Comparison of ENCODE assay signal across 7 mouse cellular contexts in genomic region chr12:108904276-108904653, GRCm38 (mm10). TPM values are rescaled to one million over a fixed set of nuclear protein-coding genes. Genes with fewer than 3 reads are reported as not detected.
A peak's percentile ranks its signal among the peaks of the same experiment; 100 is the strongest.
DNase-seq lines count a peak whose midpoint lies in the region; ATAC-seq lines count a peak whose summit lies in the region.

No protein-coding gene starts in this region.

- DNase-seq in midbrain, embryonic 11.5 days (ENCODE audit: low spot score, missing footprints) = no peak
- no peak for DNase-seq in hindbrain, embryonic 11.5 days (ENCODE audit: low spot score)
- no peak for DNase-seq in frontal cortex, postnatal 10 days (ENCODE audit: low spot score in 2 of 2)

- no peak overlapping the region; the same call in 1 of the 2 replicates for H3K9ac ChIP-seq in midbrain, embryonic 13.5 days (replicated peaks)
- H3K9ac ChIP-seq in midbrain, embryonic 11.5 days (ENCODE audit: low read length) = no peak overlapping the region
- H3K9ac ChIP-seq in hindbrain, embryonic 11.5 days (ENCODE audit: low read depth, low read length) = 0 out of 2 replicates have a peak overlapping the region, but pooled peaks have one; percentile 11
- H3K9ac ChIP-seq in limb, embryonic 13.5 days = peak overlapping the region; percentile 31; the same call in 1 of the 2 replicates
- H3K9ac ChIP-seq in liver, embryonic 12.5 days = no peak overlapping the region
- no peak overlapping the region for H3K9ac ChIP-seq in heart, embryonic 12.5 days

- H3K9me3 ChIP-seq in midbrain, embryonic 13.5 days = no peaks in the 10 kb centered on the region
- no peaks in the 10 kb centered on the region for H3K9me3 ChIP-seq in midbrain, embryonic 11.5 days (ENCODE audit: control insufficient read depth, low read length)
- no peaks in the 10 kb centered on the region for H3K9me3 ChIP-seq in hindbrain, embryonic 11.5 days (ENCODE audit: control insufficient read depth, low read length)
- no peaks in the 10 kb centered on the region for H3K9me3 ChIP-seq in limb, embryonic 13.5 days
- H3K9me3 ChIP-seq in liver, embryonic 12.5 days (replicated peaks) = no peaks in the 10 kb centered on the region
- H3K9me3 ChIP-seq in heart, embryonic 12.5 days (replicated peaks) = no peaks in the 10 kb centered on the region

- H3K4me3 ChIP-seq in midbrain, embryonic 13.5 days (replicated peaks) = no peak overlapping the region
- H3K4me3 ChIP-seq in midbrain, embryonic 11.5 days (ENCODE audit: low read depth, low read length) = no peak overlapping the region
- no peak overlapping the region for H3K4me3 ChIP-seq in hindbrain, embryonic 11.5 days (ENCODE audit: low read depth, low read length)
- no peak overlapping the region for H3K4me3 ChIP-seq in limb, embryonic 13.5 days
- H3K4me3 ChIP-seq in liver, embryonic 12.5 days = no peak overlapping the region
- no peak overlapping the region for H3K4me3 ChIP-seq in heart, embryonic 12.5 days

- H3K27ac ChIP-seq in midbrain, embryonic 13.5 days = peak overlapping the region; percentile 63
- no peak overlapping the region for H3K27ac ChIP-seq in midbrain, embryonic 11.5 days (ENCODE audit: low read depth, low read length)
- H3K27ac ChIP-seq in hindbrain, embryonic 11.5 days (ENCODE audit: low read depth, low read length) = no peak overlapping the region
- H3K27ac ChIP-seq in limb, embryonic 13.5 days = peak overlapping the region; percentile 69
- H3K27ac ChIP-seq in liver, embryonic 12.5 days = no peak overlapping the region
- H3K27ac ChIP-seq in heart, embryonic 12.5 days (ENCODE audit: poor library complexity, severe bottlenecking) = no peak overlapping the region

- no peak for ATAC-seq in midbrain, embryonic 13.5 days
- no peak for ATAC-seq in midbrain, embryonic 11.5 days (ENCODE audit: low FRiP score)
- no peak for ATAC-seq in hindbrain, embryonic 11.5 days (ENCODE audit: low FRiP score)
- peak; percentile 57; the same call in 1 of the 2 replicates for ATAC-seq in limb, embryonic 13.5 days (ENCODE audit: low FRiP score, low read depth)
- no peak for ATAC-seq in liver, embryonic 12.5 days
- ATAC-seq in heart, embryonic 12.5 days (ENCODE audit: insufficient number of reproducible peaks, low FRiP score) = no peak

- H3K4me2 ChIP-seq in midbrain, embryonic 13.5 days (replicated peaks) = 0 out of 2 replicates have a peak overlapping the region, but pooled peaks have one; percentile 7
- no peak overlapping the region for H3K4me2 ChIP-seq in midbrain, embryonic 11.5 days
- H3K4me2 ChIP-seq in hindbrain, embryonic 11.5 days (replicated peaks; ENCODE audit: low read depth, low read length) = no peak overlapping the region
- H3K4me2 ChIP-seq in limb, embryonic 13.5 days (replicated peaks) = peak overlapping the region; percentile 32
- no peak overlapping the region for H3K4me2 ChIP-seq in liver, embryonic 12.5 days
- no peak overlapping the region for H3K4me2 ChIP-seq in heart, embryonic 12.5 days

- peaks cover 57% of the 10 kb centered on the region for H3K4me1 ChIP-seq in midbrain, embryonic 13.5 days (replicated peaks)
- peaks cover 23% of the 10 kb centered on the region for H3K4me1 ChIP-seq in midbrain, embryonic 11.5 days (ENCODE audit: control insufficient read depth, insufficient read depth, low read length)
- peaks cover 8% of the 10 kb centered on the region for H3K4me1 ChIP-seq in hindbrain, embryonic 11.5 days (replicated peaks; ENCODE audit: control insufficient read depth, insufficient read depth, low read length)
- peaks cover 33% of the 10 kb centered on the region for H3K4me1 ChIP-seq in limb, embryonic 13.5 days
- no peaks in the 10 kb centered on the region for H3K4me1 ChIP-seq in liver, embryonic 12.5 days
- H3K4me1 ChIP-seq in heart, embryonic 12.5 days (replicated peaks) = 0 out of 2 replicates have a peak, but pooled peaks cover 4% of the 10 kb centered on the region

- H3K27me3 ChIP-seq in midbrain, embryonic 13.5 days = no peaks in the 10 kb centered on the region
- no peaks in the 10 kb centered on the region for H3K27me3 ChIP-seq in midbrain, embryonic 11.5 days (ENCODE audit: control insufficient read depth, insufficient read depth, low read length)
- H3K27me3 ChIP-seq in hindbrain, embryonic 11.5 days (ENCODE audit: control insufficient read depth, insufficient read depth, low read length) = no peaks in the 10 kb centered on the region
- H3K27me3 ChIP-seq in limb, embryonic 13.5 days = peaks cover 29% of the 10 kb centered on the region; the same call in 1 of the 2 replicates
- no peaks in the 10 kb centered on the region for H3K27me3 ChIP-seq in liver, embryonic 12.5 days (replicated peaks)
- H3K27me3 ChIP-seq in heart, embryonic 12.5 days (replicated peaks) = 0 out of 2 replicates have a peak, but pooled peaks cover 6% of the 10 kb centered on the region

- 47% methylated on average over 8 of the region's 8 CpGs for WGBS in midbrain, embryonic 13.5 days
- WGBS in midbrain, embryonic 11.5 days = 64% methylated on average over 8 of the region's 8 CpGs
- 54% methylated on average over 8 of the region's 8 CpGs for WGBS in hindbrain, embryonic 11.5 days
- WGBS in limb, embryonic 13.5 days = 17% methylated on average over 8 of the region's 8 CpGs
- 81% methylated on average over 8 of the region's 8 CpGs for WGBS in liver, embryonic 12.5 days (ENCODE audit: insufficient replicate concordance)
- 78% methylated on average over 8 of the region's 8 CpGs for WGBS in heart, embryonic 12.5 days

- no peaks in the 10 kb centered on the region for H3K36me3 ChIP-seq in midbrain, embryonic 13.5 days
- H3K36me3 ChIP-seq in midbrain, embryonic 11.5 days (ENCODE audit: control insufficient read depth, insufficient read depth, low read length) = no peaks in the 10 kb centered on the region
- no peaks in the 10 kb centered on the region for H3K36me3 ChIP-seq in hindbrain, embryonic 11.5 days (ENCODE audit: control insufficient read depth, insufficient read depth, low read length)
- H3K36me3 ChIP-seq in limb, embryonic 13.5 days = peaks cover 4% of the 10 kb centered on the region; the same call in 1 of the 2 replicates
- H3K36me3 ChIP-seq in liver, embryonic 12.5 days = peaks cover 2% of the 10 kb centered on the region; the same call in 1 of the 2 replicates
- H3K36me3 ChIP-seq in heart, embryonic 12.5 days = 0 out of 2 replicates have a peak, but pooled peaks cover 4% of the 10 kb centered on the region

RNA-seq across cellular contexts. Expression of gene Wars, which starts 10.3 kb away (rescaled TPM):
- polyA plus RNA-seq in midbrain, embryonic 13.5 days (2015; fragmentation: Nextera tagmentation; extraction: Ambion mirVana) = 107 and 108 TPM in 2 replicates
- 128 TPM in 2 replicates for polyA plus RNA-seq in midbrain, embryonic 11.5 days (2014; fragmentation: Nextera tagmentation; extraction: Ambion mirVana)
- 112 and 119 TPM in 2 replicates for polyA plus RNA-seq in hindbrain, embryonic 11.5 days (2014; fragmentation: Nextera tagmentation; extraction: Ambion mirVana)
- 78.8 and 81.2 TPM in 2 replicates for polyA plus RNA-seq in limb, embryonic 13.5 days (2015; fragmentation: Nextera tagmentation; extraction: Ambion mirVana)
- 58.8 and 61.7 TPM in 2 replicates for polyA plus RNA-seq in liver, embryonic 12.5 days (2016; fragmentation: Nextera tagmentation; extraction: Ambion mirVana)
- 70.0 and 71.5 TPM in 2 replicates for polyA plus RNA-seq in heart, embryonic 12.5 days (2016; fragmentation: Nextera tagmentation; extraction: Ambion mirVana)

RNA-seq across cellular contexts. Expression of gene Wdr25, which starts 10.8 kb away (rescaled TPM):
- polyA plus RNA-seq in midbrain, embryonic 13.5 days (2015; fragmentation: Nextera tagmentation; extraction: Ambion mirVana) = 6.2 and 9.1 TPM in 2 replicates
- polyA plus RNA-seq in midbrain, embryonic 11.5 days (2014; fragmentation: Nextera tagmentation; extraction: Ambion mirVana) = 4.7 and 5.0 TPM in 2 replicates
- 3.5 and 5.4 TPM in 2 replicates for polyA plus RNA-seq in hindbrain, embryonic 11.5 days (2014; fragmentation: Nextera tagmentation; extraction: Ambion mirVana)
- 9.3 and 10.0 TPM in 2 replicates for polyA plus RNA-seq in limb, embryonic 13.5 days (2015; fragmentation: Nextera tagmentation; extraction: Ambion mirVana)
- 5.2 and 5.3 TPM in 2 replicates for polyA plus RNA-seq in liver, embryonic 12.5 days (2016; fragmentation: Nextera tagmentation; extraction: Ambion mirVana)
- 5.6 and 5.8 TPM in 2 replicates for polyA plus RNA-seq in heart, embryonic 12.5 days (2016; fragmentation: Nextera tagmentation; extraction: Ambion mirVana)

Comparison
In these comparisons a context has a peak if more than half of its experiments do, and no peak if none do; other contexts are left out.
1. H3K27ac ChIP-seq: peak in midbrain, embryonic 13.5 days (single experiment) and limb, embryonic 13.5 days (single experiment); none in midbrain, embryonic 11.5 days (single experiment), hindbrain, embryonic 11.5 days (single experiment), liver, embryonic 12.5 days (single experiment) and heart, embryonic 12.5 days (single experiment).
2. H3K4me2 ChIP-seq: peak in midbrain, embryonic 13.5 days (single experiment) and limb, embryonic 13.5 days (single experiment); none in midbrain, embryonic 11.5 days (single experiment), hindbrain, embryonic 11.5 days (single experiment), liver, embryonic 12.5 days (single experiment) and heart, embryonic 12.5 days (single experiment).
3. H3K9ac ChIP-seq: peak in hindbrain, embryonic 11.5 days (single experiment) and limb, embryonic 13.5 days (single experiment); none in midbrain, embryonic 13.5 days (single experiment), midbrain, embryonic 11.5 days (single experiment), liver, embryonic 12.5 days (single experiment) and heart, embryonic 12.5 days (single experiment).